16 mouse cellular contexts compared by ENCODE assay signal in the genomic region with DNA sequence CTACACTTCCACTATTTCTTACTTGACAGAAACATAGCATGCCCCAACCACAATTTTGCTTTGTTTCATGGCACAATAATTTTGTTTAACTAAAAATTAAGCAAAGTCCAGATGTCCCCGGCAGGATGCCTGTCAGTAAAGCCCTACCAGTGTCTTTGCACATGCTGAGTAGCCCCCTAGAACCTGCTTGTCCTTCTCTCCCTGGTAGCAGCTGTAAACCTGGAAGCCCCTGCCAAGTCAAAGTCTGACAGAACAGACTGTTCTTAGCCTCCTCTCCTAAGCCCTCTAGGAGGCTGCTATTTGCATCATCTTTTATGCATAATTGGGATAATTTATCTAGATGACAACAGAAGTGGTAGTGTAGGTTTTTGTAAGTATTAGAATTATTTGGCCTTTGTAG.
"Had no signal": no experiment of that assay in that cellular context is flagged by ENCODE, and none has a peak within 500 bp of the region (broad histone marks: within the 10 kb centered on the region; RNA-seq: fewer than 3 reads in every experiment).

No protein-coding gene starts in this region.

- ATAC-seq: liver, postnatal 0 days; lung, postnatal 0 days; midbrain, embryonic 13.5 days; midbrain, embryonic 16.5 days had no signal

- H3K9ac ChIP-seq: limb, embryonic 12.5 days; limb, embryonic 15.5 days; liver, embryonic 14.5 days; liver, postnatal 0 days; lung, embryonic 14.5 days; midbrain, embryonic 13.5 days had no signal

- H3K4me2 ChIP-seq: limb, embryonic 12.5 days; limb, embryonic 15.5 days; liver, embryonic 11.5 days; lung, embryonic 14.5 days; midbrain, embryonic 13.5 days had no signal

- H3K36me3 ChIP-seq: limb, embryonic 12.5 days; limb, embryonic 15.5 days; midbrain, embryonic 13.5 days had no signal

- H3K27ac ChIP-seq: kidney, postnatal 0 days; layer of hippocampus, adult 2 months; limb, embryonic 12.5 days; limb, embryonic 15.5 days; liver, embryonic 14.5 days; macrophage; midbrain, embryonic 13.5 days had no signal

- H3K4me1 ChIP-seq: limb, embryonic 12.5 days; limb, embryonic 15.5 days; midbrain, embryonic 13.5 days had no signal

- H3K27me3 ChIP-seq: limb, embryonic 12.5 days; limb, embryonic 15.5 days; midbrain, embryonic 13.5 days had no signal

- H3K4me3 ChIP-seq: layer of hippocampus, adult 2 months; limb, embryonic 12.5 days; limb, embryonic 15.5 days; midbrain, embryonic 13.5 days had no signal

- H3K9me3 ChIP-seq: limb, embryonic 12.5 days; limb, embryonic 15.5 days; midbrain, embryonic 13.5 days had no signal

- DNase-seq: kidney, postnatal 25 days; layer of hippocampus, adult 9-11 months; liver, postnatal 0 days; lung, embryonic 14.5 days; thymus, adult 18-20 months; thymus, postnatal 36 days had no signal
